In genomic region chr17:71260658-71261057, GRCm38 (mm10) we compare ENCODE assay signal across 18 mouse cellular contexts. TPM values are rescaled to one million over a fixed set of nuclear protein-coding genes. Genes with fewer than 3 reads are reported as not detected.
A peak's percentile ranks its signal among the peaks of the same experiment; 100 is the strongest.
DNase-seq lines count a peak whose midpoint lies in the region; ATAC-seq and TF ChIP-seq lines count a peak whose summit lies in the region.
"Had no signal": no experiment of that assay in that cellular context is flagged by ENCODE, and none has a peak within 500 bp of the region (broad histone marks: within the 10 kb centered on the region; RNA-seq: fewer than 3 reads in every experiment).

No protein-coding gene starts in this region.

- H3K4me2 ChIP-seq in heart, postnatal 0 days (ENCODE audit: low read depth, low read length), result no peak overlapping the region
- H3K4me2 ChIP-seq in stomach, postnatal 0 days (replicated peaks; ENCODE audit: low read depth), result no peak overlapping the region
- H3K4me2 ChIP-seq: heart, embryonic 11.5 days had no signal

- H3K9me3 ChIP-seq in heart, postnatal 0 days (replicated peaks; ENCODE audit: control insufficient read depth, low read length), result no peaks in the 10 kb centered on the region
- H3K9me3 ChIP-seq in megakaryocyte, embryonic 14.5 days, result no peaks in the 10 kb centered on the region
- H3K9me3 ChIP-seq in stomach, postnatal 0 days (ENCODE audit: control insufficient read depth, low read length), result no peaks in the 10 kb centered on the region
- H3K9me3 ChIP-seq: embryonic facial prominence, embryonic 10.5 days had no signal

- no peaks in the 10 kb centered on the region for H3K27me3 ChIP-seq in heart, postnatal 0 days (ENCODE audit: control insufficient read depth, insufficient read depth, low read length)
- no peaks in the 10 kb centered on the region for H3K27me3 ChIP-seq in megakaryocyte, embryonic 14.5 days (replicated peaks)
- H3K27me3 ChIP-seq in stomach, postnatal 0 days (ENCODE audit: control insufficient read depth, insufficient read depth, low read length), result no peaks in the 10 kb centered on the region

- no peak overlapping the region for H3K27ac ChIP-seq in heart, postnatal 0 days (ENCODE audit: low read depth)
- H3K27ac ChIP-seq in bone marrow, adult 2 months (ENCODE audit: control insufficient read depth, insufficient read depth, low read depth, low read length, poor library complexity), result peak overlapping the region; percentile 45
- H3K27ac ChIP-seq in stomach, postnatal 0 days (replicated peaks), result no peak overlapping the region
- H3K27ac ChIP-seq: embryonic facial prominence, embryonic 10.5 days had no signal

- DNase-seq in heart, postnatal 0 days (ENCODE audit: low spot score), result no peak
- DNase-seq in heart, adult 9 months (ENCODE audit: low spot score in 2 of 2), result no peak
- DNase-seq in stomach, postnatal 0 days (ENCODE audit: low spot score), result no peak
- no peak for DNase-seq in urinary bladder, postnatal 25 days (ENCODE audit: low spot score)
- DNase-seq: adrenal gland, postnatal 25 days; cerebellum, postnatal 25 days; gastrocnemius, postnatal 14 days; heart, postnatal 4 days; kidney, postnatal 14 days; lung, adult 2 months; retina, postnatal 1 day; thymus, adult 2 months had no signal

- peak; percentile 37 for TF ChIP-seq CTCF in heart, postnatal 0 days (IDR thresholded peaks at IDR 0.05; ENCODE audit: low read depth)
- no peak for TF ChIP-seq CTCF in bone marrow, adult 2 months (IDR thresholded peaks at IDR 0.05; ENCODE audit: control insufficient read depth, insufficient read depth, low read length)
- TF ChIP-seq CTCF in stomach, postnatal 0 days (IDR thresholded peaks at IDR 0.05; ENCODE audit: low read depth), result peak; percentile 45

- H3K9ac ChIP-seq in heart, postnatal 0 days (replicated peaks; ENCODE audit: low read depth, low read length), result no peak overlapping the region
- no peak overlapping the region for H3K9ac ChIP-seq in stomach, postnatal 0 days (ENCODE audit: low read length)

- TF ChIP-seq EP300 in heart, postnatal 0 days (IDR thresholded peaks at IDR 0.05; ENCODE audit: low read depth), result no peak
- TF ChIP-seq EP300 in stomach, postnatal 0 days (optimal IDR thresholded peaks at IDR 0.05), result no peak

- no peaks in the 10 kb centered on the region for H3K36me3 ChIP-seq in heart, postnatal 0 days (replicated peaks; ENCODE audit: control insufficient read depth, insufficient read depth, low read length)
- H3K36me3 ChIP-seq in megakaryocyte, embryonic 14.5 days (replicated peaks; ENCODE audit: low read length), result peaks cover 22% of the 10 kb centered on the region
- H3K36me3 ChIP-seq in stomach, postnatal 0 days (ENCODE audit: control insufficient read depth, insufficient read depth, low read length), result no peaks in the 10 kb centered on the region

- peaks cover 28% of the 10 kb centered on the region for H3K4me1 ChIP-seq in heart, postnatal 0 days (ENCODE audit: control insufficient read depth, insufficient read depth)
- peaks cover 100% of the 10 kb centered on the region for H3K4me1 ChIP-seq in megakaryocyte, embryonic 14.5 days
- peaks cover 13% of the 10 kb centered on the region for H3K4me1 ChIP-seq in bone marrow, adult 2 months (ENCODE audit: control insufficient read depth, insufficient read depth, low read length)
- no peaks in the 10 kb centered on the region for H3K4me1 ChIP-seq in stomach, postnatal 0 days (replicated peaks; ENCODE audit: control insufficient read depth, insufficient read depth)

- no peak overlapping the region for H3K4me3 ChIP-seq in heart, postnatal 0 days (ENCODE audit: low read depth, low read length)
- H3K4me3 ChIP-seq in megakaryocyte, embryonic 14.5 days (replicated peaks), result peak overlapping the region; percentile 53
- no peak overlapping the region for H3K4me3 ChIP-seq in bone marrow, adult 2 months (replicated peaks; ENCODE audit: control insufficient read depth, low read depth, low read length)
- no peak overlapping the region for H3K4me3 ChIP-seq in stomach, postnatal 0 days (ENCODE audit: low read depth, low read length)
- H3K4me3 ChIP-seq: embryonic facial prominence, embryonic 10.5 days had no signal

- WGBS in heart, postnatal 0 days, result 57% methylated on average over 3 of the region's 3 CpGs
- WGBS in bone marrow, adult 2 months, result 80% methylated on average over 3 of the region's 3 CpGs
- WGBS in stomach, postnatal 0 days, result 42% methylated on average over 3 of the region's 3 CpGs

- no peak for TF ChIP-seq POLR2A in bone marrow, adult 2 months (IDR thresholded peaks at IDR 0.05; ENCODE audit: borderline replicate concordance, control insufficient read depth, low read depth, low read length)

- no peak for ATAC-seq in heart, postnatal 0 days (ENCODE audit: insufficient read depth, low read depth)
- ATAC-seq in megakaryocyte, adult 5-6 weeks (ENCODE audit: poor library complexity, severe bottlenecking), result no peak
- ATAC-seq in stomach, postnatal 0 days (ENCODE audit: low FRiP score, low TSS enrichment), result no peak
- no peak for ATAC-seq in cerebellum, adult (ENCODE audit: insufficient number of reproducible peaks, low FRiP score, low TSS enrichment)

RNA-seq across cellular contexts. Expression of gene Emilin2, which starts 51.1 kb away (rescaled TPM):
- 86.4 and 107 TPM in 2 replicates for total RNA-seq in heart, postnatal 0 days (2014; rRNA removed; ENCODE audit: low replicate concordance)
- 58.5 and 65.3 TPM in 2 replicates for polyA plus RNA-seq in heart, postnatal 0 days (2015; fragmentation: Nextera tagmentation; extraction: Ambion mirVana)
- 133 and 271 TPM in 2 replicates for polyA plus RNA-seq in megakaryocyte, embryonic 14.5 days (2012; ENCODE audit: insufficient read depth, low replicate concordance)
- total RNA-seq in megakaryocyte, adult 5-6 weeks (2015), result 152 and 159 TPM in 2 replicates
- total RNA-seq in megakaryocyte, adult 5-6 weeks (2017), result 244 and 250 TPM in 2 replicates
- polyA plus RNA-seq in bone marrow, adult 2 months (2011; ENCODE audit: insufficient read depth, insufficient read length, low replicate concordance, missing spikeins), result 33.0 and 38.7 TPM in 2 replicates
- polyA plus RNA-seq in stomach, postnatal 0 days (2015; fragmentation: Nextera tagmentation; extraction: Ambion mirVana), result 1.4 TPM in 2 replicates

Comparison
In these comparisons a context has a peak if more than half of its experiments do, and no peak if none do; other contexts are left out.
1. RNA of gene Emilin2, which starts 51.1 kb away (polyA plus RNA-seq): 133 to 271 TPM in megakaryocyte, embryonic 14.5 days, 58.5 to 65.3 TPM in heart, postnatal 0 days and 33.0 to 38.7 TPM in bone marrow, adult 2 months; 1.4 TPM in stomach, postnatal 0 days; every median in the first group is over 10 times any median in the second.